Mouse (Mus musculus): ENCODE results near the gene Sgms1. TPM values are rescaled to one million over a fixed set of nuclear protein-coding genes. Genes with fewer than 3 reads are reported as not detected.

Gene Sgms1
- polyA plus RNA-seq, 1 experiment, result 8.5 TPM

- Histone ChIP-seq H3K36me3 (ENCODE audit: control insufficient read depth, insufficient read depth) (no peaks in the 10 kb centered on the region), H3ac (ENCODE audit: control insufficient read depth, insufficient read length) (no peak overlapping the region), H3K4me3 (no peak overlapping the region), H3K4me2 (ENCODE audit: low read depth) (no peak overlapping the region), H3K27me3 (ENCODE audit: control insufficient read depth, insufficient read depth, insufficient read length) (no peaks in the 10 kb centered on the region), H3K79me2 (ENCODE audit: control insufficient read depth, insufficient read depth) (no peaks in the 10 kb centered on the region)
- TF ChIP-seq MAX (IDR thresholded peaks at IDR 0.05; ENCODE audit: low read depth), result no peak
- TF ChIP-seq MYOG (IDR thresholded peaks at IDR 0.05; ENCODE audit: control insufficient read depth in 1 of 3, insufficient read depth in 1 of 3, insufficient read length in 2 of 3, low read depth in 2 of 3), result no peak
- TF ChIP-seq TCF3 (IDR thresholded peaks at IDR 0.05; ENCODE audit: insufficient read length, low read depth), result no peak
- no peak for TF ChIP-seq MYOD1 (IDR thresholded peaks at IDR 0.05; ENCODE audit: control insufficient read depth in 1 of 3, insufficient read length in 2 of 3, low read depth in 2 of 3)
- TF ChIP-seq POLR2AphosphoS2 (IDR thresholded peaks at IDR 0.05; ENCODE audit: insufficient read length, low read depth), result no peak
- TF ChIP-seq SRF (IDR thresholded peaks at IDR 0.05; ENCODE audit: control insufficient read depth, insufficient read length, low read depth), result no peak
- no peak for TF ChIP-seq TCF12 (IDR thresholded peaks at IDR 0.05; ENCODE audit: insufficient read depth, poor library complexity, severe bottlenecking)
- TF ChIP-seq REST (IDR thresholded peaks at IDR 0.05; ENCODE audit: insufficient read depth, insufficient read length), result no peak
- TF ChIP-seq USF1 (IDR thresholded peaks at IDR 0.05; ENCODE audit: low read depth), result no peak
- TF ChIP-seq POLR2A (IDR thresholded peaks at IDR 0.05; ENCODE audit: insufficient read length, low read depth), result no peak
- TF ChIP-seq CEBPB (IDR thresholded peaks at IDR 0.05; ENCODE audit: insufficient read depth, poor library complexity, severe bottlenecking), result no peak
- TF ChIP-seq E2F4 (IDR thresholded peaks at IDR 0.05; ENCODE audit: insufficient read depth), result no peak
Observed at GRCm38 (mm10) chr19:32191596-32191995, 197.9 kb downstream of the Sgms1 start.

GRCm38 (mm10) chr19:32189961-32190360 is 199.6 kb downstream of the Sgms1 start:
- Histone ChIP-seq H3K27me3 (ENCODE audit: control insufficient read depth, insufficient read depth, insufficient read length) (no peaks in the 10 kb centered on the region), H3K79me2 (ENCODE audit: control insufficient read depth, insufficient read depth) (no peaks in the 10 kb centered on the region), H3K4me2 (ENCODE audit: low read depth) (no peak overlapping the region), H3ac (ENCODE audit: control insufficient read depth, insufficient read length) (no peak overlapping the region), H3K4me3 (no peak overlapping the region), H3K36me3 (ENCODE audit: control insufficient read depth, insufficient read depth) (no peaks in the 10 kb centered on the region)
- TF ChIP-seq TCF3 (IDR thresholded peaks at IDR 0.05; ENCODE audit: insufficient read length, low read depth) (no peak), MYOD1 (IDR thresholded peaks at IDR 0.05; ENCODE audit: control insufficient read depth in 1 of 3, insufficient read length in 2 of 3, low read depth in 2 of 3) (no peak), POLR2AphosphoS2 (IDR thresholded peaks at IDR 0.05; ENCODE audit: insufficient read length, low read depth) (no peak), TCF12 (IDR thresholded peaks at IDR 0.05; ENCODE audit: insufficient read depth, poor library complexity, severe bottlenecking) (no peak), USF1 (IDR thresholded peaks at IDR 0.05; ENCODE audit: low read depth) (no peak), CEBPB (IDR thresholded peaks at IDR 0.05; ENCODE audit: insufficient read depth, poor library complexity, severe bottlenecking) (no peak), E2F4 (IDR thresholded peaks at IDR 0.05; ENCODE audit: insufficient read depth) (no peak), POLR2A (IDR thresholded peaks at IDR 0.05; ENCODE audit: insufficient read length, low read depth) (no peak), MAX (IDR thresholded peaks at IDR 0.05; ENCODE audit: low read depth) (no peak), MYOG (IDR thresholded peaks at IDR 0.05; ENCODE audit: control insufficient read depth in 1 of 3, insufficient read depth in 1 of 3, insufficient read length in 2 of 3, low read depth in 2 of 3) (no peak), SRF (IDR thresholded peaks at IDR 0.05; ENCODE audit: control insufficient read depth, insufficient read length, low read depth) (no peak)

DNA sequence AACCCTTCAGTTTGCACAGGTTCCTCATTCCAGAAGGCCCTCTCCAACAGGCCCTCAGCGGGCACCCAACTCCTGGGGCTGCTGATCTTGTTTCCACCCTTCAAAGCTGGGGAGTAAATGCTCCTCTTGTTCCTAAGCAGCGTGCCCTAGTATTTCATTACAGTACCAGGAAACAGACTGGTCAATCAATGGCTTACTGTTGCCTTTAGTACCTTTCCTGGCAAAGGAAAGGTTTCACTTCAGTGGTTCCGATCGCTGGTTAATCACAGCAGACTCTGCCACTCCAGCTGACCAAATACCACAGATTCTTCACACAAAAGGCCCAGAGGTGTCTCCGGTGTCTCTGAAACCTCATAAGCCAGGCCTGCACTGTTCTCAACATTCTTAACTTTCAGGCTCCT is 200.5 kb downstream of the Sgms1 start:
- H3K4me2 ChIP-seq (ENCODE audit: low read depth), result no peak overlapping the region
- H3K79me2 ChIP-seq (ENCODE audit: control insufficient read depth, insufficient read depth), result no peaks in the 10 kb centered on the region
- H3K4me3 ChIP-seq, result no peak overlapping the region
- TF ChIP-seq POLR2AphosphoS2 (IDR thresholded peaks at IDR 0.05; ENCODE audit: insufficient read length, low read depth) (no peak), E2F4 (IDR thresholded peaks at IDR 0.05; ENCODE audit: insufficient read depth) (no peak), TCF3 (IDR thresholded peaks at IDR 0.05; ENCODE audit: insufficient read length, low read depth) (no peak), MAX (IDR thresholded peaks at IDR 0.05; ENCODE audit: low read depth) (no peak), MYOD1 (IDR thresholded peaks at IDR 0.05; ENCODE audit: control insufficient read depth in 1 of 3, insufficient read length in 2 of 3, low read depth in 2 of 3) (no peak)
- no peak overlapping the region for H3ac ChIP-seq (ENCODE audit: control insufficient read depth, insufficient read length)
- H3K36me3 ChIP-seq (ENCODE audit: control insufficient read depth, insufficient read depth), result no peaks in the 10 kb centered on the region
- H3K27me3 ChIP-seq (ENCODE audit: control insufficient read depth, insufficient read depth, insufficient read length), result no peaks in the 10 kb centered on the region

GRCm38 (mm10) chr19:32186594-32187092 is 202.9 kb downstream of the Sgms1 start:
- no peaks in the 10 kb centered on the region for H3K79me2 ChIP-seq (ENCODE audit: control insufficient read depth, insufficient read depth)
- no peak overlapping the region for H3K4me2 ChIP-seq (ENCODE audit: low read depth)
- no peak overlapping the region for H3K4me3 ChIP-seq
- TF ChIP-seq TCF12 (IDR thresholded peaks at IDR 0.05; ENCODE audit: insufficient read depth, poor library complexity, severe bottlenecking), result no peak
- TF ChIP-seq USF1 (IDR thresholded peaks at IDR 0.05; ENCODE audit: low read depth), result no peak
- TF ChIP-seq E2F4 (IDR thresholded peaks at IDR 0.05; ENCODE audit: insufficient read depth), result no peak
- TF ChIP-seq POLR2AphosphoS2 (IDR thresholded peaks at IDR 0.05; ENCODE audit: insufficient read length, low read depth), result no peak
- TF ChIP-seq SRF (IDR thresholded peaks at IDR 0.05; ENCODE audit: control insufficient read depth, insufficient read length, low read depth), result no peak
- no peak for TF ChIP-seq CEBPB (IDR thresholded peaks at IDR 0.05; ENCODE audit: insufficient read depth, poor library complexity, severe bottlenecking)
- no peak for TF ChIP-seq REST (IDR thresholded peaks at IDR 0.05; ENCODE audit: insufficient read depth, insufficient read length)
- TF ChIP-seq TCF3 (IDR thresholded peaks at IDR 0.05; ENCODE audit: insufficient read length, low read depth), result no peak
- no peak for TF ChIP-seq MYOD1 (IDR thresholded peaks at IDR 0.05; ENCODE audit: control insufficient read depth in 1 of 3, insufficient read length in 2 of 3, low read depth in 2 of 3)
- TF ChIP-seq MYOG (IDR thresholded peaks at IDR 0.05; ENCODE audit: control insufficient read depth in 1 of 3, insufficient read depth in 1 of 3, insufficient read length in 2 of 3, low read depth in 2 of 3), result no peak
- no peak for TF ChIP-seq MAX (IDR thresholded peaks at IDR 0.05; ENCODE audit: low read depth)
- TF ChIP-seq POLR2A (IDR thresholded peaks at IDR 0.05; ENCODE audit: insufficient read length, low read depth), result no peak
- H3K36me3 ChIP-seq (ENCODE audit: control insufficient read depth, insufficient read depth), result no peaks in the 10 kb centered on the region
- H3ac ChIP-seq (ENCODE audit: control insufficient read depth, insufficient read length), result no peak overlapping the region
- H3K27me3 ChIP-seq (ENCODE audit: control insufficient read depth, insufficient read depth, insufficient read length), result no peaks in the 10 kb centered on the region

GRCm38 (mm10) chr19:32183005-32183404 is 206.5 kb downstream of the Sgms1 start:
- no peak overlapping the region for H3ac ChIP-seq (ENCODE audit: control insufficient read depth, insufficient read length)
- TF ChIP-seq USF1 (IDR thresholded peaks at IDR 0.05; ENCODE audit: low read depth) (no peak), POLR2A (IDR thresholded peaks at IDR 0.05; ENCODE audit: insufficient read length, low read depth) (no peak), SRF (IDR thresholded peaks at IDR 0.05; ENCODE audit: control insufficient read depth, insufficient read length, low read depth) (no peak), MYOD1 (IDR thresholded peaks at IDR 0.05; ENCODE audit: control insufficient read depth in 1 of 3, insufficient read length in 2 of 3, low read depth in 2 of 3) (no peak), MYOG (IDR thresholded peaks at IDR 0.05; ENCODE audit: control insufficient read depth in 1 of 3, insufficient read depth in 1 of 3, insufficient read length in 2 of 3, low read depth in 2 of 3) (no peak)
- H3K4me2 ChIP-seq (ENCODE audit: low read depth), result no peak overlapping the region
- no peak overlapping the region for H3K4me3 ChIP-seq
- no peaks in the 10 kb centered on the region for H3K27me3 ChIP-seq (ENCODE audit: control insufficient read depth, insufficient read depth, insufficient read length)
- H3K79me2 ChIP-seq (ENCODE audit: control insufficient read depth, insufficient read depth), result no peaks in the 10 kb centered on the region
- H3K36me3 ChIP-seq (ENCODE audit: control insufficient read depth, insufficient read depth), result no peaks in the 10 kb centered on the region

All from myocyte (in vitro differentiated cells).